Mouse (Mus musculus) megakaryocyte, embryonic 14.5 days (primary cell): ENCODE data around the gene Plpp1.

Experiments
- FLI1 ChIP-seq: IDR thresholded peaks from 2 replicates; pipeline ENCODE4 v1.6.1; 2012; ENCODE audit warnings: low read length, inconsistent platforms, mixed read lengths
- GATA1 ChIP-seq: IDR thresholded peaks from 3 replicates; pipeline ENCODE4 v1.6.1; 2012; ENCODE audit warnings: mixed read lengths, low read length, inconsistent platforms, borderline replicate concordance

DNA sequence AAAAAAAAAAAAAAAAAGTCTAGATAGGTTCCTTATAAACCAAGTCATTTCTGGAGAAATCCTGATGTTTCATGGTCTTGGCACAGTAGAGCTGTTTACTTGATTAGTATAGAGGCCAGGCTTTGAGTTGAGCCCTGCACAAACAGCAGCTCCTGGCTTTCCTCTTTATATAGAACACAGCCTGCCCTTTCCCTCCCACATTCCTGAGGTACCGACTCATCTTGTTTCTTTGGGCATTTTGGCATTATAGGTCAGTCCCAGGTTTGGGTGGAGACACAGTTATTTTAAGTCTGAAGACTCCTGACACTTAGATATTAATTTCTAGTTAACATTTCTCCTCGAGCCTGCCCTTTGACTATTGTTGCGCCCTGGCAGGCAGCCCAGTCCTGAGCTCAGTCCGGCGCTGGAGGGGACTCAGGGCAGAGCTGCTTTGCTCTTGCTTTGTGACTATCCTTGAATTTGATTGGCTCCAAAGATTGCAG is 61.3 kb downstream of the Plpp1 start:
- TF ChIP-seq GATA1, result no peak
- TF ChIP-seq FLI1, result no peak
